Mouse (Mus musculus) CH12.LX (cell line): ENCODE measurements around the gene Blzf1. TPM values are rescaled to one million over a fixed set of nuclear protein-coding genes. Genes with fewer than 3 reads are reported as not detected.

ENCODE experiments used
- DNase-seq: peaks from one replicate; pipeline ENCODE4 v3.0.0-alpha.2; 2013; ENCODE audit errors: extremely low read depth
- H3K27ac ChIP-seq: 2 replicates; pipeline ENCODE4 v1.5.1; 2012; ENCODE audit warnings: low read depth, mild to moderate bottlenecking, control low read depth, moderate library complexity; ENCODE audit not compliant: insufficient read depth
- H3K27me3 ChIP-seq: replicated peaks from 2 replicates; pipeline ENCODE3; 2012; ENCODE audit warnings: inconsistent platforms
- H3K36me3 ChIP-seq, 2 experiments: replicated peaks in 1 of 2; 2 replicates each; pipeline versions ENCODE3 to v1.6.1; 2012; ENCODE audit warnings: inconsistent platforms in 1 of 2, low read length in 1 of 2, mild to moderate bottlenecking in 1 of 2, mixed read lengths in 1 of 2, moderate library complexity in 1 of 2; ENCODE audit not compliant: control insufficient read depth in 1 of 2, insufficient read depth in 1 of 2
- H3K4me1 ChIP-seq, 2 experiments: 2 replicates each; pipeline ENCODE4 v1.6.1; 2012; ENCODE audit warnings: inconsistent platforms in 1 of 2, moderate library complexity in 1 of 2; ENCODE audit not compliant: insufficient read depth in 2 of 2, control insufficient read depth in 1 of 2
- H3K4me2 ChIP-seq: 2 replicates; pipeline ENCODE4 v1.6.1; 2012; ENCODE audit warnings: low read depth, mild to moderate bottlenecking, control low read depth; ENCODE audit not compliant: poor library complexity, insufficient read depth, severe bottlenecking
- H3K4me3 ChIP-seq, 3 experiments: fragments of 150-350 bp in 1 of 3; sonication (generic) in 1 of 3; replicated peaks in 1 of 3; 2 replicates each; pipeline versions ENCODE3 to v1.5.1; 2011 to 2012; ENCODE audit warnings: low read depth in 2 of 3, low read length in 2 of 3, mild to moderate bottlenecking in 2 of 3, moderate library complexity in 2 of 3, control low read depth in 1 of 3, improper control_type of control experiment in 1 of 3, inconsistent platforms in 1 of 3, mixed read lengths in 1 of 3; ENCODE audit not compliant: poor library complexity in 1 of 3
- H3K79me2 ChIP-seq: replicated peaks from 2 replicates; pipeline ENCODE4 v1.6.1; 2012; ENCODE audit warnings: mild to moderate bottlenecking, moderate library complexity; ENCODE audit not compliant: control insufficient read depth, poor library complexity, insufficient read depth, severe bottlenecking; ENCODE audit errors: extremely low read depth
- H3K9ac ChIP-seq: 2 replicates; pipeline ENCODE4 v1.6.1; 2012; ENCODE audit warnings: low read depth, mild to moderate bottlenecking, control low read depth, moderate library complexity; ENCODE audit not compliant: insufficient read depth
- H3K9me3 ChIP-seq: replicated peaks from 2 replicates; pipeline ENCODE3; 2012; ENCODE audit warnings: low read length, inconsistent platforms, mixed read lengths
- CHD1 ChIP-seq: IDR thresholded peaks from 2 replicates; pipeline ENCODE4 v1.6.1; 2012; ENCODE audit warnings: low read depth, low read length, improper control_type of control experiment, inconsistent platforms
- CHD2 ChIP-seq: IDR thresholded peaks from 2 replicates; pipeline ENCODE4 v1.6.1; 2011; ENCODE audit warnings: low read length, improper control_type of control experiment
- CTCF ChIP-seq, 2 experiments: IDR thresholded peaks in 1 of 2; conservative IDR thresholded peaks in 1 of 2; 2 replicates each; pipeline ENCODE4 v1.5.1; 2011 to 2012; ENCODE audit warnings: low read depth in 2 of 2, low read length in 2 of 2, improper control_type of control experiment in 1 of 2, inconsistent platforms in 1 of 2, mild to moderate bottlenecking in 1 of 2, moderate library complexity in 1 of 2
- JUND ChIP-seq: conservative IDR thresholded peaks from 2 replicates; pipeline ENCODE4 v1.6.1; 2011; ENCODE audit warnings: low read depth, low read length, improper control_type of control experiment
- MAX ChIP-seq: IDR thresholded peaks from 2 replicates; pipeline ENCODE4 v1.6.1; 2011; ENCODE audit warnings: low read length, improper control_type of control experiment
- NRF1 ChIP-seq: IDR thresholded peaks from 2 replicates; pipeline ENCODE4 v1.6.1; 2014; ENCODE audit warnings: low read depth, mild to moderate bottlenecking, inconsistent platforms, low read length, improper control_type of control experiment, moderate library complexity
- PAX5 ChIP-seq: IDR thresholded peaks from 2 replicates; pipeline ENCODE4 v1.6.1; 2012; ENCODE audit warnings: low read length, inconsistent platforms, mixed read lengths
- POLR2AphosphoS2 ChIP-seq: IDR thresholded peaks from 2 replicates; pipeline ENCODE4 v1.6.1; 2011; ENCODE audit warnings: low read depth, low read length, improper control_type of control experiment
- RAD21 ChIP-seq: IDR thresholded peaks from 2 replicates; pipeline ENCODE4 v1.6.1; 2011; ENCODE audit warnings: low read depth, mild to moderate bottlenecking, low read length, improper control_type of control experiment, moderate library complexity
- dilution Hi-C: fragments of 300-500 bp; cut with MboI; formaldehyde crosslinking; loops from 2 replicates; pipeline ENCODE4 v1.14.3; 2020; ENCODE audit warnings: low sequenced_read_pairs; ENCODE audit not compliant: extremely low pct_unique_long_range_greater_than_20kb, extremely low pct_ligation_motif_present
- in situ Hi-C: fragments of 300-500 bp; cut with MboI; formaldehyde crosslinking; loops from 3 replicates; pipeline ENCODE4 v1.14.3; 2019; ENCODE audit warnings: low sequenced_read_pairs, low pct_ligation_motif_present, low pct_unique_long_range_greater_than_20kb, mixed read lengths
- polyA plus RNA-seq: library from polyadenylated mRNA; unstranded; fragments of >175 nt; gene quantifications from 2 replicates; pipeline ENCODE4 v1.2.1, GENCODE M21; 2012; ENCODE audit warnings: low read depth; ENCODE audit not compliant: insufficient read length
- total RNA-seq, 2 experiments: library from RNA; depleted of rRNA; stranded (reverse); fragments of 300-350 nt in 1 of 2; fragments of >200 nt in 1 of 2; gene quantifications; 2 replicates each; pipeline ENCODE4 v1.2.3; 2012 to 2014

Gene Blzf1
- total and polyA plus RNA-seq, 3 experiments, result 13.7 to 22.2 (median 18.8) TPM

DNA sequence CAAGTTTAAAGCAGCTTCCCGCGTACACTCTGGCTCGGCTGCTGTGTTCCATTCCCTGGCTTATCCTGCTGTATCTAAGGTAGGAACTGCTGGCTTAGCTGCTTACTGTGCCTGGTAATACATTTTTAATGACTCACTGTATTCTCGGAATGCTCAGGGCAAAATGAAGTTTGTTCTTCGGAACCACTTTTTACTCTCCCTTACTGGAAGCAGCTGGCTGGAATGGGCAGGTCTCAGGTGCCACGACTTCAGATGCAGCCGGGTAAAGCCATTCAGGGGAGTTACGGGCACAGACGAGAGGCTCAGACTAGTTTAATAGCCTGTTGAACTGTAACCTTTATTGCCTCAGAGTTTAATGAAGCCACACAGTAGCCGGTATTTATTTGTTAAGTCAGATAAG is 14.1 kb upstream of the Blzf1 start:
- H3K36me3 ChIP-seq, result peaks cover 4 to 31% of the 10 kb centered on the region in 2 experiments
- H3K9me3 ChIP-seq, result no peaks in the 10 kb centered on the region
- H3K4me2 ChIP-seq, result no peak overlapping the region
- H3K4me3 ChIP-seq, result no peak overlapping the region
- no peak overlapping the region for H3K9ac ChIP-seq
- TF ChIP-seq CHD2, result no peak
- no peak for TF ChIP-seq CHD1
- no peak for TF ChIP-seq JUND
- no peaks in the 10 kb centered on the region for H3K27me3 ChIP-seq
- H3K27ac ChIP-seq, result no peak overlapping the region
- no peak for DNase-seq
- no peaks in the 10 kb centered on the region for H3K79me2 ChIP-seq
- in situ Hi-C loops (loop anchor here (25.0 kb wide), 1 partner anchor 791 kb away; no protein-coding TSS in a partner anchor), dilution Hi-C loops (no loop called here)
- no peaks in the 10 kb centered on the region for H3K4me1 ChIP-seq

DNA sequence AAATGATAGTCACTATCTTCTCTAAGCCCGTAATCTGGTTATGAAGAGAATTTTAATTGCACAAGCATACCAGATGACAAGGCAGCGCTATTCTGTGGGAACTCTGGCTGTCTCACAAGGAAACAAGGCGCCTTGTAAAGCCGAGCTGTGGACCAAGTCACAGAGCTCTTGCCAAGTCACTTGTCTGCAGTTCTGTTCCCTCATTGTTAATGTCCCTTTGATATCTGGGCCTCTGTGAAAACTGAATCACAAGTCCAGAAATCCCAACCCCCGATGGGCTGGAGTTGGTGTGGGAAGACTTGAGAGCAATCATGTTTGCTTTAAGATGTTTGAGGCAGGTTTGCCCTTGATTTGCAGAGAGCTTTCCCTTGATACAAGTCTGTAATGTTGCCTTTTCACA is 13.4 kb upstream of the Blzf1 start:
- no peak for TF ChIP-seq POLR2AphosphoS2
- no peak for TF ChIP-seq CHD2
- TF ChIP-seq RAD21, result no peak
- TF ChIP-seq, all 38 proteins: peak for 0
- H3K27me3 ChIP-seq, result no peaks in the 10 kb centered on the region
- no peak overlapping the region for H3K4me2 ChIP-seq
- no peaks in the 10 kb centered on the region for H3K9me3 ChIP-seq
- in situ Hi-C loops (loop anchor here (25.0 kb wide), 1 partner anchor 792 kb away; no protein-coding TSS in a partner anchor), dilution Hi-C loops (no loop called here)
- DNase-seq, result no peak
- no peaks in the 10 kb centered on the region for H3K4me1 ChIP-seq
- no peak overlapping the region for H3K4me3 ChIP-seq
- H3K36me3 ChIP-seq, result peaks cover 4 to 31% of the 10 kb centered on the region in 2 experiments
- no peak overlapping the region for H3K9ac ChIP-seq
- H3K79me2 ChIP-seq, result no peaks in the 10 kb centered on the region
- H3K27ac ChIP-seq, result no peak overlapping the region

DNA sequence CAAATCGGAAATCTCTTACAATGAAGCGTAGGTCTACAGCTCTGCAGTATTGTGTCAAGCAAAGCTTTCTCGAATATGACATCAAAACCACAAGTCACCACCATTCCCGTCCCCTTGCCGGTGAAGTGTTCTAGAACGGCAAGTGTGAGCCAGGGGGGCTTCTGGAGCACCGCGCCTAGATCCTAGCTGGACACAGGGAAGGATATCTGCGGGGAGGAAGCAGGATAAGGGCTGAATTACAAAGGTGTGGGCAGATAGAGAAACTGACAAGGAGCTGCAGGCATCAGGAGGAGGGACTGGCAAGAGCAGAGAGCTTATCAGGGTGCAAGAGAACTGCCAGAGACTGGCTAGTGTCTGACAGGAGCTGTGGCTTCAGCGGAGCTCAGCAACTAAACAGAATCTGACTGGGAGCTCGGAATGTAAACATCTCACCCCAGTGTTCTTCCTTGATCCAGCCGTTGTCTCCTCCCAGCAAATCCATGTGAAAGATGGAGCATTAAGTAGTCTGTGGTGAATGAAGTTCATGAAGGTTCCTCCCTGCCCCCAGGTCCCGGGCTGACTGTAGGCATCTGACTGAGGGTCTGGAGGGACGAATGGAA is 12.4 kb upstream of the Blzf1 start:
- Histone ChIP-seq H3K4me2 (no peak overlapping the region), H3K9ac (no peak overlapping the region)
- in situ Hi-C loops, result loop anchor here (25.0 kb wide), 1 partner anchor 793 kb away; no protein-coding TSS in a partner anchor

More for the DNA sequence above, 12.4 kb upstream of the Blzf1 start:
- Histone ChIP-seq H3K36me3 (peaks cover 4 to 39% of the 10 kb centered on the region in 2 experiments), H3K4me1 (no peaks in the 10 kb centered on the region), H3K4me3 (no peak overlapping the region), H3K79me2 (no peaks in the 10 kb centered on the region), H3K9me3 (no peaks in the 10 kb centered on the region), H3K27ac (no peak overlapping the region), H3K27me3 (no peaks in the 10 kb centered on the region)
- dilution Hi-C loops, result no loop called here
- no peak for DNase-seq
- TF ChIP-seq PAX5, result no peak
- TF ChIP-seq MAX, result no peak
- TF ChIP-seq CTCF (conservative IDR thresholded peaks at IDR 0.05 in 1 of 2, IDR thresholded peaks at IDR 0.05 in 1 of 2; ENCODE audit: low read depth in 2 of 2, low read length in 2 of 2), result no peak
- TF ChIP-seq NRF1, result no peak
- TF ChIP-seq CHD1, result no peak
